Mouse (Mus musculus) ES-Bruce4 (cell line): ENCODE results near the gene Dao. TPM values are rescaled to one million over a fixed set of nuclear protein-coding genes. Genes with fewer than 3 reads are reported as not detected.

Experiments
- H3K27ac ChIP-seq: 2 replicates; pipeline ENCODE4 v1.5.1; 2012; ENCODE audit warnings: low read length, inconsistent platforms; ENCODE audit not compliant: insufficient read depth
- H3K27me3 ChIP-seq: 2 replicates; pipeline ENCODE4 v1.6.1; 2012; ENCODE audit warnings: mild to moderate bottlenecking, low read length, inconsistent platforms; ENCODE audit not compliant: control insufficient read depth, poor library complexity, insufficient read depth, severe bottlenecking
- H3K36me3 ChIP-seq: 2 replicates; pipeline ENCODE4 v1.6.1; 2012; ENCODE audit warnings: inconsistent platforms, mild to moderate bottlenecking, low read length, moderate library complexity; ENCODE audit not compliant: control insufficient read depth, poor library complexity, insufficient read depth, severe bottlenecking
- H3K4me1 ChIP-seq: one replicate; pipeline ENCODE4 v1.8.1; 2011; ENCODE audit warnings: low read length; ENCODE audit not compliant: control insufficient read depth, insufficient read depth
- H3K4me3 ChIP-seq: 2 replicates; pipeline ENCODE4 v1.5.1; 2011; ENCODE audit warnings: low read depth, mild to moderate bottlenecking, low read length
- H3K9ac ChIP-seq: 2 replicates; pipeline ENCODE4 v1.6.1; 2012; ENCODE audit warnings: low read depth, mild to moderate bottlenecking, inconsistent platforms; ENCODE audit not compliant: poor library complexity, severe bottlenecking
- H3K9me3 ChIP-seq: replicated peaks from 2 replicates; pipeline ENCODE4 v1.6.1; 2012; ENCODE audit warnings: mild to moderate bottlenecking, low read length, inconsistent platforms; ENCODE audit not compliant: control insufficient read depth, poor library complexity, insufficient read depth, severe bottlenecking
- CTCF ChIP-seq: IDR thresholded peaks from one replicate; pipeline ENCODE4 v1.8.1; 2011; ENCODE audit warnings: low read depth, low read length
- EP300 ChIP-seq: IDR thresholded peaks from 2 replicates; pipeline ENCODE4 v1.6.1; 2011; ENCODE audit warnings: low read depth, low read length; ENCODE audit not compliant: insufficient read depth
- POLR2A ChIP-seq: IDR thresholded peaks from one replicate; pipeline ENCODE4 v1.8.1; 2011; ENCODE audit warnings: low read length; ENCODE audit not compliant: insufficient read depth
- polyA plus RNA-seq: library from polyadenylated mRNA; stranded (reverse); fragments of >200 nt; gene quantifications from 2 replicates; pipeline ENCODE4 v1.2.4, GENCODE M21; 2011; ENCODE audit warnings: low read depth; ENCODE audit not compliant: missing spikeins, insufficient read depth, insufficient read length

The Dao gene
- polyA plus RNA-seq, 1 experiment, result not detected

DNA sequence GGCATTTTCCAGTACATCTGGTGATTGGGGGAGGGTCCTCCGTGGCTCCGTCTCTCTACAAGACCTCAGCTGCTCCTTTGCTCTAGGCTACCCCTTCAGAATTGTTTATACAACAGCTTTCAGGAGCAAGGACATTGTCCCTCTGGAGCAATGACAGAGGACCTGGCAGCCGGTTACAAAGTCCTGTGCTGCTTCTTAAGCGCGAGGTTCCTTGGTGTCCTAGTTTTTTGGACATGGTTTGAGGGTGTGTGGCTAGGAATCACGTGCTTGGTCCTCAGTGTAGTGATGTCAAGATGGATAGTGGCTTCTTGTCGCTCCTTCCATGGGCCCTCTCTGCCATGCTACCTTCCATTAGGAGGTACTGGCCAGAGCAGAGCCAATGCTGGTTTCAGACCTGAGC, 30.9 kb downstream of the Dao start:
- peaks cover 3% of the 10 kb centered on the region for H3K4me1 ChIP-seq
- H3K27me3 ChIP-seq, result no peaks in the 10 kb centered on the region
- no peaks in the 10 kb centered on the region for H3K9me3 ChIP-seq
- no peak overlapping the region for H3K9ac ChIP-seq
- H3K4me3 ChIP-seq, result no peak overlapping the region
- TF ChIP-seq CTCF, result no peak
- no peak for TF ChIP-seq POLR2A
- no peak for TF ChIP-seq EP300
- no peaks in the 10 kb centered on the region for H3K36me3 ChIP-seq
- no peak overlapping the region for H3K27ac ChIP-seq

DNA sequence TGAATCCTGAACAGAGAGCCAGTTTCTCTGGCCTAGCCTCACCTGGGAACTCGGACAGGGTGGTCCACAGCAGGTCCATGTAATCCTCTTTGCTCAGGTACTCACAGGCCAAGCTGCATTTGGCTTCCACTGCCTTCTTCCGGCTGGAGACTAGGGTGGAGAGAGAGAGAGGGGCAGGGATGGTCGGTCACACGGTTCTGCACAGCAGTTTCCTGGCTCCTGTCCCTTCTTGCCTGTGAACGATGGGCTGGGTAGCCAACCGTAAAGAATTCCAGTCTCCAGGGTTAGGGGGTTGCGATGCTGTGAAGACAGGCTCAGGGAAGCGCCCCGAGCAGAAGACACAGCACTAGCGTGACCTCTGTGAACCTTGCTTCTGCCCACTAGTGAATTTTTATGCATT, 31.6 kb downstream of the Dao start:
- Histone ChIP-seq H3K4me1 (peaks cover under 1% of the 10 kb centered on the region), H3K9me3 (no peaks in the 10 kb centered on the region), H3K36me3 (no peaks in the 10 kb centered on the region), H3K27ac (no peak overlapping the region), H3K9ac (no peak overlapping the region), H3K4me3 (no peak overlapping the region), H3K27me3 (no peaks in the 10 kb centered on the region)
- no peak for TF ChIP-seq CTCF
- no peak for TF ChIP-seq EP300
- TF ChIP-seq POLR2A, result no peak

DNA sequence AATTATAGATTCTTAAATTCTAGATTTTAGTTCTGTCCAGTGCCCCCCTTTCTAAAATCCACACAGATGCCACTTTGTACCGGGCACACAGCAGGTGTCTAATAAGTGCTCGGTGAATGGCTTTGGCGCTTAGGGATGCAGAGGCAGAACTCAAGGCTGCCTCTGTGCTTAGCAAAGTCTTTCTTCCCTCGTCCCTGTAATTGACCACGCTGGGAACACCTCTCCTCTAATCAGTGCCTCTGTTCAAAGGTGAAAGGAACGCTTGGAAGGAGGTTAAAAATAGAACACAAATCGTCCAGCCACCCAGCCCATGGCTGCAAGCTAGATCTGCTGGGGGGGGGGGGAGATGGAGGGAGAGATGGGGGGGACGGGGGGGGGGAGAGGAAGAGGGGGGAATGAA, 37.0 kb downstream of the Dao start:
- Histone ChIP-seq H3K4me1 (no peaks in the 10 kb centered on the region), H3K36me3 (no peaks in the 10 kb centered on the region), H3K9me3 (no peaks in the 10 kb centered on the region), H3K27ac (no peak overlapping the region), H3K4me3 (no peak overlapping the region), H3K27me3 (no peaks in the 10 kb centered on the region), H3K9ac (no peak overlapping the region)
- TF ChIP-seq EP300, result no peak
- no peak for TF ChIP-seq CTCF
- TF ChIP-seq POLR2A, result no peak

DNA sequence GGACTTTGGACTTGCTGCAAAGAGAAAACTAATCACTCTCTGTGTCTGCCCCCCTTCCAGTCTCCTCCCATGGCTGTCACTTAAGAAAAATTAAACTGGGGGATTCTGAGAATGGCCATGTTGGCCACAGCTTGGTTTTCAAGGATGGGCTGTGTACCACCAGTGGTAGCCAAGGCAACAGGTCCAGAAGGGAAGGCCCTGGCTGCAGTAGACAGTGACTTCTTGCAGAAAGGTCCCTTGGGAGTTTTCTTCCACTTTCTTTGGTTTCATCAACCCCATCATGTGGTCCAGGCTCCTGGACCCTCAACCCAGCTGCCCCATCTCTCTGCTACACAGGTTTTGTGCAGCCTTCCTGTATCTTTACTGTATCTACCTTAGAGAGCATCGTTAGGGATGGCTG, 37.4 kb downstream of the Dao start:
- H3K36me3 ChIP-seq, result no peaks in the 10 kb centered on the region
- H3K4me1 ChIP-seq, result no peaks in the 10 kb centered on the region
- H3K27me3 ChIP-seq, result no peaks in the 10 kb centered on the region
- TF ChIP-seq EP300 (no peak), POLR2A (no peak), CTCF (no peak)
- H3K4me3 ChIP-seq, result no peak overlapping the region
- H3K9ac ChIP-seq, result no peak overlapping the region
- H3K9me3 ChIP-seq, result no peaks in the 10 kb centered on the region
- H3K27ac ChIP-seq, result no peak overlapping the region

DNA sequence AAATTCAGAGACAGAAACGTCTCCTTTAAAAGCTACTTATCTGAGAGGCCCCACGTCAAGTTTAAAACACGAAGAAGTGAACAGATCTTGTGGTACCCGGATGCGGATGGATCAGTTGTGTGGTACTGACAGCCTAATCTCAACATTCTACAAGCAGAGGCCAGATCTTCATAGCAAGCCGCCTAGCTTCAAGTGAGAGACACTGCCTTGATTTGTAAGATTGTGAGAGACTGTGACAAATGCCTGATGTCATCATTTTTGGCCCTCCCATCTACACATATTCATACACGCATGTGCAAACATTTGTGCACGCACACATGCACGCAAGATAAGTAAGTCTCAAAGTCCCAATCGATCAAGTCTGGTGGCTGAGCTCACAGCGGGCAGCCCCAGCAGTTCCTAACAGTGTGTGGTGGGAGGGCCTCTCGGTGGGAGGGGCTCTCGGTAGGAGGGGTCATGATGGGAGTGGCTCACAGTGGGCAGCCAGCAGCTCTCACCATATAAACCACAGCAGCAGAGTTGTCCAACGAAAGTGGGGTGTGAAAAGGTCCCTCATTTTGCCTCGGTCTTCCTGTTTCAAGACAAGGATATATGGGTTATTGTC, 37.9 kb downstream of the Dao start:
- H3K27ac ChIP-seq, result no peak overlapping the region
- H3K9me3 ChIP-seq, result no peaks in the 10 kb centered on the region
- no peak overlapping the region for H3K4me3 ChIP-seq
- no peaks in the 10 kb centered on the region for H3K4me1 ChIP-seq
- no peaks in the 10 kb centered on the region for H3K27me3 ChIP-seq
- TF ChIP-seq CTCF, result no peak
- TF ChIP-seq EP300, result no peak
- TF ChIP-seq POLR2A, result no peak
- no peaks in the 10 kb centered on the region for H3K36me3 ChIP-seq
- H3K9ac ChIP-seq, result no peak overlapping the region

DNA sequence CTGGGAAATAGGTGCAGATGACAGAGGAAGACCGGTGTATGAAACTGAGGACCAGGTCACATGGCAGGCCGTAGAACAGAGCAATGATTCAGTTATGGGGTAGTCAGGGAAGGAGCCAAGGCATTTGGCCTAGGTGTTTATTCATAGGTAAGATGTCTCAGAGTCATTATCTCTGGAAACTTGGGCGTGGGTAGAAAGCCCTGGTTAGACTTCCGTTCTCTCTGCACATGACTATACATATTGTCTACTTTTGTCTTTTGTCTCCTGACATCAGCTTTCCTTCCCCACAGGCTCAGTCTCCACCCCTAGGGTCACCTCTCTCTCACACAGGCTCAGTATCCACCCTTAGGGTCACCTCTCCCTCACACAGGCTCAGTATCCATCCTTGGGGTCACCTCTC, 40.3 kb downstream of the Dao start:
- Histone ChIP-seq H3K9me3 (no peaks in the 10 kb centered on the region), H3K4me1 (no peaks in the 10 kb centered on the region), H3K4me3 (no peak overlapping the region), H3K36me3 (no peaks in the 10 kb centered on the region), H3K27me3 (no peaks in the 10 kb centered on the region), H3K9ac (no peak overlapping the region), H3K27ac (no peak overlapping the region)
- TF ChIP-seq POLR2A, result no peak
- TF ChIP-seq CTCF, result no peak
